ENCODE assay signal across 9 mouse cellular contexts in genomic region chr9:70084107-70084506, GRCm38 (mm10). TPM values are rescaled to one million over a fixed set of nuclear protein-coding genes. Genes with fewer than 3 reads are reported as not detected.
DNase-seq lines count a peak whose midpoint lies in the region; ATAC-seq and TF ChIP-seq lines count a peak whose summit lies in the region.
"Had no signal": no experiment of that assay in that cellular context is flagged by ENCODE, and none has a peak within 500 bp of the region (broad histone marks: within the 10 kb centered on the region; RNA-seq: fewer than 3 reads in every experiment).

No protein-coding gene starts in this region.

- H3K4me2 ChIP-seq in midbrain, embryonic 13.5 days (replicated peaks) = no peak overlapping the region
- H3K4me2 ChIP-seq in lung, postnatal 0 days (replicated peaks; ENCODE audit: low read depth, low read length) = no peak overlapping the region

- H3K4me3 ChIP-seq in midbrain, embryonic 10.5 days = no peak overlapping the region
- H3K4me3 ChIP-seq in midbrain, embryonic 13.5 days (replicated peaks) = no peak overlapping the region
- H3K4me3 ChIP-seq in lung, postnatal 0 days (ENCODE audit: low read depth, low read length) = no peak overlapping the region

- ATAC-seq in midbrain, embryonic 13.5 days = no peak
- ATAC-seq in lung, postnatal 0 days = no peak

- 0 out of 2 replicates have a peak, but pooled peaks cover 4% of the 10 kb centered on the region for H3K4me1 ChIP-seq in midbrain, embryonic 10.5 days
- 0 out of 2 replicates have a peak, but pooled peaks cover 4% of the 10 kb centered on the region for H3K4me1 ChIP-seq in midbrain, embryonic 13.5 days (replicated peaks)
- no peaks in the 10 kb centered on the region for H3K4me1 ChIP-seq in lung, postnatal 0 days (ENCODE audit: insufficient read depth, low read depth, low read length)

- no peak for TF ChIP-seq EP300 in lung, postnatal 0 days (IDR thresholded peaks at IDR 0.05)

- TF ChIP-seq CTCF in lung, postnatal 0 days (IDR thresholded peaks at IDR 0.05) = peak; percentile 75

- H3K9ac ChIP-seq in midbrain, embryonic 13.5 days (replicated peaks) = no peak overlapping the region
- no peak overlapping the region for H3K9ac ChIP-seq in lung, postnatal 0 days (replicated peaks; ENCODE audit: low read depth)

- H3K27ac ChIP-seq in midbrain, embryonic 10.5 days (replicated peaks) = no peak overlapping the region
- no peak overlapping the region for H3K27ac ChIP-seq in midbrain, embryonic 13.5 days
- H3K27ac ChIP-seq in lung, postnatal 0 days (ENCODE audit: low read length) = no peak overlapping the region

- peak; percentile 49 to 53 for DNase-seq in adrenal gland, adult 18-20 months (ENCODE audit: low spot score in 2 of 2)
- DNase-seq in adrenal gland, postnatal 4 days (ENCODE audit: low spot score in 2 of 2) = no peak
- DNase-seq in midbrain, embryonic 10.5 days (ENCODE audit: low spot score) = peak; percentile 34
- peak; percentile 16 for DNase-seq in cerebellum, adult 8-10 months
- DNase-seq in kidney, postnatal 14 days = peak; percentile 65
- DNase-seq in lung, postnatal 0 days (ENCODE audit: low spot score) = no peak
- DNase-seq in testis, postnatal 14 days (ENCODE audit: low spot score) = peak; percentile 44

- no peaks in the 10 kb centered on the region for H3K9me3 ChIP-seq in midbrain, embryonic 10.5 days (replicated peaks)
- no peaks in the 10 kb centered on the region for H3K9me3 ChIP-seq in midbrain, embryonic 13.5 days
- H3K9me3 ChIP-seq in lung, postnatal 0 days (ENCODE audit: low read length) = no peaks in the 10 kb centered on the region

- WGBS in midbrain, embryonic 10.5 days = 62% methylated on average over 11 of the region's 11 CpGs
- WGBS in midbrain, embryonic 13.5 days = 59% methylated on average over 11 of the region's 11 CpGs
- WGBS in lung, postnatal 0 days = 61% methylated on average over 11 of the region's 11 CpGs

- H3K27me3 ChIP-seq in midbrain, embryonic 10.5 days (ENCODE audit: low read depth, poor library complexity, severe bottlenecking) = no peaks in the 10 kb centered on the region
- H3K27me3 ChIP-seq in midbrain, embryonic 13.5 days = no peaks in the 10 kb centered on the region
- H3K27me3 ChIP-seq in lung, postnatal 0 days (replicated peaks; ENCODE audit: insufficient read depth, low read length) = no peaks in the 10 kb centered on the region

- no peaks in the 10 kb centered on the region for H3K36me3 ChIP-seq in midbrain, embryonic 10.5 days
- H3K36me3 ChIP-seq in midbrain, embryonic 13.5 days = no peaks in the 10 kb centered on the region
- no peaks in the 10 kb centered on the region for H3K36me3 ChIP-seq in lung, postnatal 0 days (ENCODE audit: insufficient read depth, low read length)

RNA-seq across cellular contexts. Expression of gene Gcnt3, which starts 46.2 kb away (rescaled TPM):
- not detected for total RNA-seq in adrenal gland, adult 18-20 months (2021)
- not detected for total RNA-seq in adrenal gland, postnatal 4 days (2021)
- not detected in 2 replicates for polyA plus RNA-seq in midbrain, embryonic 10.5 days (2016; fragmentation: Nextera tagmentation; extraction: Ambion mirVana)
- polyA plus RNA-seq in midbrain, embryonic 13.5 days (2015; fragmentation: Nextera tagmentation; extraction: Ambion mirVana) = not detected in 2 replicates
- polyA plus RNA-seq in lung, postnatal 0 days (2015; fragmentation: Nextera tagmentation; extraction: Ambion mirVana) = not detected in 2 replicates
- polyA plus RNA-seq: gonadal fat pad, adult 2 months had no signal

RNA-seq across cellular contexts. Expression of gene Fam81a, which starts 58.3 kb away (rescaled TPM):
- 1 to 10 TPM; 1.7 to 1.9 TPM for total RNA-seq in adrenal gland, adult 18-20 months (2021)
- total RNA-seq in adrenal gland, postnatal 4 days (2021) = 10 to 100 TPM in 1 of 2 experiments, 1 to 10 TPM in 1; 8.3 to 12.6 TPM
- 6.1 and 8.5 TPM in 2 replicates for polyA plus RNA-seq in midbrain, embryonic 10.5 days (2016; fragmentation: Nextera tagmentation; extraction: Ambion mirVana)
- 4.0 and 5.1 TPM in 2 replicates for polyA plus RNA-seq in midbrain, embryonic 13.5 days (2015; fragmentation: Nextera tagmentation; extraction: Ambion mirVana)
- 4.8 and 6.0 TPM in 2 replicates for polyA plus RNA-seq in lung, postnatal 0 days (2015; fragmentation: Nextera tagmentation; extraction: Ambion mirVana)

Comparison
In these comparisons a context has a peak if more than half of its experiments do, and no peak if none do; other contexts are left out.
1. DNase-seq: peak in adrenal gland, adult 18-20 months (2 of 2), midbrain, embryonic 10.5 days (single experiment), cerebellum, adult 8-10 months (single experiment), kidney, postnatal 14 days (single experiment) and testis, postnatal 14 days (single experiment); none in adrenal gland, postnatal 4 days (0 of 2) and lung, postnatal 0 days (single experiment).